Mouse (Mus musculus) MEL (cell line): Measurements from ENCODE around the gene Card14. TPM values are rescaled to one million over a fixed set of nuclear protein-coding genes. Genes with fewer than 3 reads are reported as not detected.

Source experiments
- DNase-seq: peaks from one replicate; pipeline ENCODE4 v3.0.0; 2011; ENCODE audit warnings: low read depth, low spot score
- H3K27ac ChIP-seq: 2 replicates; pipeline ENCODE4 v1.5.1; 2012; ENCODE audit warnings: low read depth, mild to moderate bottlenecking, control low read depth, low read length, moderate library complexity; ENCODE audit not compliant: control insufficient read depth
- H3K27me3 ChIP-seq, 2 experiments: fragments of 150-350 bp in 1 of 2; sonication (generic) in 1 of 2; 2 replicates each; pipeline ENCODE4 v1.6.1; 2012; ENCODE audit warnings: low read length in 2 of 2, mild to moderate bottlenecking in 2 of 2, improper control_type of control experiment in 1 of 2, moderate library complexity in 1 of 2; ENCODE audit not compliant: insufficient read depth in 2 of 2, control insufficient read depth in 1 of 2
- H3K36me3 ChIP-seq, 2 experiments: 2 replicates each; pipeline ENCODE4 v1.6.1; 2012 to 2014; ENCODE audit warnings: low read length in 2 of 2, improper control_type of control experiment in 1 of 2, inconsistent platforms in 1 of 2, mild to moderate bottlenecking in 1 of 2; ENCODE audit not compliant: insufficient read depth in 2 of 2, control insufficient read depth in 1 of 2
- H3K4me1 ChIP-seq, 2 experiments: fragments of 150-350 bp in 1 of 2; sonication (generic) in 1 of 2; 2 replicates each; pipeline ENCODE4 v1.6.1; 2012; ENCODE audit warnings: low read length in 2 of 2, improper control_type of control experiment in 1 of 2, mild to moderate bottlenecking in 1 of 2; ENCODE audit not compliant: insufficient read depth in 2 of 2, control insufficient read depth in 1 of 2
- H3K4me3 ChIP-seq, 2 experiments: fragments of 150-350 bp in 1 of 2; sonication (generic) in 1 of 2; 2 replicates each; pipeline ENCODE4 v1.5.1; 2012; ENCODE audit warnings: low read depth in 2 of 2, low read length in 2 of 2, mild to moderate bottlenecking in 2 of 2, moderate library complexity in 2 of 2, control low read depth in 1 of 2, improper control_type of control experiment in 1 of 2; ENCODE audit not compliant: control insufficient read depth in 1 of 2, insufficient read depth in 1 of 2
- H3K79me2 ChIP-seq: 2 replicates; pipeline ENCODE4 v1.6.1; 2012; ENCODE audit warnings: mild to moderate bottlenecking, low read length, moderate library complexity; ENCODE audit not compliant: control insufficient read depth, poor library complexity, insufficient read depth
- H3K9ac ChIP-seq: 2 replicates; pipeline ENCODE4 v1.6.1; 2012; ENCODE audit warnings: low read depth, mild to moderate bottlenecking, control low read depth, low read length, moderate library complexity; ENCODE audit not compliant: control insufficient read depth, poor library complexity, severe bottlenecking
- H3K9me3 ChIP-seq: fragments of 150-350 bp; sonication (generic); replicated peaks from 2 replicates; pipeline ENCODE4 v1.6.1; 2012; ENCODE audit warnings: mild to moderate bottlenecking, low read length, improper control_type of control experiment, moderate library complexity; ENCODE audit not compliant: insufficient read depth
- CHD1 ChIP-seq: IDR thresholded peaks from 2 replicates; pipeline ENCODE4 v1.6.1; 2012; ENCODE audit warnings: low read depth, mild to moderate bottlenecking, inconsistent platforms, low read length, improper control_type of control experiment
- CTCF ChIP-seq, 3 experiments: IDR thresholded peaks in 2 of 3; conservative IDR thresholded peaks in 1 of 3; 2 replicates each; pipeline ENCODE4 v1.5.1; 2011 to 2012; ENCODE audit warnings: low read length in 3 of 3, low read depth in 2 of 3, mild to moderate bottlenecking in 2 of 3, improper control_type of control experiment in 1 of 3, inconsistent platforms in 1 of 3, mixed read lengths in 1 of 3, moderate library complexity in 1 of 3; ENCODE audit not compliant: control insufficient read depth in 1 of 3, insufficient read depth in 1 of 3, poor library complexity in 1 of 3, severe bottlenecking in 1 of 3
- E2F4 ChIP-seq: IDR thresholded peaks from 2 replicates; pipeline ENCODE4 v1.6.1; 2011; ENCODE audit warnings: low read depth, low read length, improper control_type of control experiment, borderline replicate concordance
- EP300 ChIP-seq, 2 experiments: IDR thresholded peaks; 2 replicates each; pipeline ENCODE4 v1.6.1; 2011; ENCODE audit warnings: improper control_type of control experiment in 2 of 2, low read length in 2 of 2, low read depth in 1 of 2, mild to moderate bottlenecking in 1 of 2
- ETS1 ChIP-seq: IDR thresholded peaks from 2 replicates; pipeline ENCODE4 v1.6.1; 2012; ENCODE audit warnings: low read depth, mild to moderate bottlenecking, inconsistent platforms, low read length, improper control_type of control experiment, moderate library complexity
- GABPA ChIP-seq: IDR thresholded peaks from 2 replicates; pipeline ENCODE4 v1.6.1; 2012; ENCODE audit warnings: low read depth, mild to moderate bottlenecking, inconsistent platforms, low read length, improper control_type of control experiment, moderate library complexity
- GATA1 ChIP-seq: IDR thresholded peaks from 2 replicates; pipeline ENCODE4 v1.6.1; 2011; ENCODE audit warnings: low read depth, low read length, improper control_type of control experiment
- HCFC1 ChIP-seq: IDR thresholded peaks from 2 replicates; pipeline ENCODE4 v1.6.1; 2012; ENCODE audit warnings: low read depth, mild to moderate bottlenecking, inconsistent platforms, low read length, improper control_type of control experiment, moderate library complexity
- MAX ChIP-seq: IDR thresholded peaks from 2 replicates; pipeline ENCODE4 v1.6.1; 2011; ENCODE audit warnings: low read length, improper control_type of control experiment
- MXI1 ChIP-seq: IDR thresholded peaks from 2 replicates; pipeline ENCODE4 v1.6.1; 2011; ENCODE audit warnings: mild to moderate bottlenecking, low read depth, low read length, improper control_type of control experiment
- MYB ChIP-seq: IDR thresholded peaks from 2 replicates; pipeline ENCODE4 v1.6.1; 2011; ENCODE audit warnings: mild to moderate bottlenecking, low read depth, low read length, improper control_type of control experiment
- NELFE ChIP-seq: IDR thresholded peaks from 2 replicates; pipeline ENCODE4 v1.6.1; 2011; ENCODE audit warnings: low read depth, low read length, improper control_type of control experiment
- NRF1 ChIP-seq: IDR thresholded peaks from 2 replicates; pipeline ENCODE4 v1.6.1; 2014; ENCODE audit warnings: low read depth, mild to moderate bottlenecking, inconsistent platforms, low read length, improper control_type of control experiment, moderate library complexity; ENCODE audit not compliant: poor library complexity, insufficient read depth, severe bottlenecking
- RAD21 ChIP-seq: IDR thresholded peaks from 2 replicates; pipeline ENCODE4 v1.6.1; 2011; ENCODE audit warnings: mild to moderate bottlenecking, low read depth, low read length, improper control_type of control experiment
- SMC3 ChIP-seq: IDR thresholded peaks from 2 replicates; pipeline ENCODE4 v1.6.1; 2011; ENCODE audit warnings: low read depth, low read length, improper control_type of control experiment
- TBP ChIP-seq: IDR thresholded peaks from 2 replicates; pipeline ENCODE4 v1.8.0; 2011; ENCODE audit warnings: low read depth, low read length, improper control_type of control experiment
- TCF12 ChIP-seq: IDR thresholded peaks from 2 replicates; pipeline ENCODE4 v1.6.1; 2014; ENCODE audit warnings: low read depth, mild to moderate bottlenecking, inconsistent platforms, low read length, improper control_type of control experiment, moderate library complexity
- ZKSCAN1 ChIP-seq: IDR thresholded peaks from 2 replicates; pipeline ENCODE4 v1.6.1; 2012; ENCODE audit warnings: low read depth, mild to moderate bottlenecking, inconsistent platforms, low read length, improper control_type of control experiment, moderate library complexity
- ZNF384 ChIP-seq: IDR thresholded peaks from 2 replicates; pipeline ENCODE4 v1.6.1; 2012; ENCODE audit warnings: low read depth, mild to moderate bottlenecking, inconsistent platforms, low read length, improper control_type of control experiment
- polyA plus RNA-seq, 2 experiments: library from polyadenylated mRNA; stranded (reverse) in 1 of 2; unstranded in 1 of 2; fragments of >175 nt in 1 of 2; fragments of >200 nt in 1 of 2; gene quantifications; 2 replicates each; pipeline versions ENCODE4 v1.2.1 to v1.2.4; 2012; ENCODE audit warnings: low replicate concordance in 2 of 2, low read depth in 1 of 2; ENCODE audit not compliant: insufficient read length in 2 of 2, insufficient read depth in 1 of 2, missing spikeins in 1 of 2
- total RNA-seq: library from RNA; depleted of rRNA; stranded (reverse); fragments of 300-350 nt; gene quantifications from 2 replicates; pipeline ENCODE4 v1.2.3, GENCODE M21; 2012

The Card14 gene
- total and polyA plus RNA-seq, 3 experiments: not detected

- no peak overlapping the region for H3K9ac ChIP-seq
- TF ChIP-seq GATA1: no peak
- no peak for TF ChIP-seq RAD21
- TF ChIP-seq ETS1: no peak
- no peak for TF ChIP-seq E2F4
- TF ChIP-seq GABPA: no peak
- TF ChIP-seq MAX: no peak
- TF ChIP-seq TBP: no peak
- TF ChIP-seq ZKSCAN1: no peak
- TF ChIP-seq CHD1: no peak
- TF ChIP-seq CTCF (IDR thresholded peaks at IDR 0.05 in 2 of 3, conservative IDR thresholded peaks at IDR 0.05 in 1 of 3; ENCODE audit: control insufficient read depth in 1 of 3, insufficient read depth in 1 of 3, low read depth in 2 of 3, low read length in 3 of 3, poor library complexity in 1 of 3, severe bottlenecking in 1 of 3): no peak
- TF ChIP-seq NELFE: no peak
- no peak for TF ChIP-seq HCFC1
- no peak for TF ChIP-seq TCF12
- TF ChIP-seq MYB: no peak
These were observed 74.2 kb downstream of the Card14 start for GRCm38 (mm10) chr11:119381631-119382337.

GRCm38 (mm10) chr11:119382338-119382850 lies 74.8 kb downstream of the Card14 start:
- no peak for TF ChIP-seq EP300 (IDR thresholded peaks at IDR 0.05; ENCODE audit: low read depth in 1 of 2, low read length in 2 of 2)
- TF ChIP-seq NRF1: no peak
- no peak for TF ChIP-seq MYB
- TF ChIP-seq MAX: no peak
- no peak for TF ChIP-seq ZKSCAN1
- no peak for TF ChIP-seq MXI1
- TF ChIP-seq ZNF384: no peak
- no peak for TF ChIP-seq SMC3
- no peak for TF ChIP-seq TBP

More at GRCm38 (mm10) chr11:119381631-119382337, 74.2 kb downstream of the Card14 start:
- Histone ChIP-seq H3K4me3 (no peak overlapping the region), H3K27ac (no peak overlapping the region), H3K4me1 (peaks cover 3 to 10% of the 10 kb centered on the region in 2 experiments; a peak in 3 of 4 replicates), H3K79me2 (no peaks in the 10 kb centered on the region), H3K9me3 (no peaks in the 10 kb centered on the region), H3K36me3 (peaks cover 0 to 3% of the 10 kb centered on the region in 2 experiments; a peak in 1 of 4 replicates), H3K27me3 (peaks cover 0 to 5% of the 10 kb centered on the region in 2 experiments; a peak in 1 of 4 replicates)
- no peak for DNase-seq

More at GRCm38 (mm10) chr11:119382338-119382850, 74.8 kb downstream of the Card14 start:
- Histone ChIP-seq H3K27me3 (peaks cover 0 to 5% of the 10 kb centered on the region in 2 experiments; a peak in 1 of 4 replicates), H3K36me3 (peaks cover 0 to 3% of the 10 kb centered on the region in 2 experiments; a peak in 1 of 4 replicates), H3K79me2 (no peaks in the 10 kb centered on the region), H3K9ac (no peak overlapping the region), H3K27ac (no peak overlapping the region), H3K4me3 (no peak overlapping the region), H3K4me1 (peaks cover 3 to 10% of the 10 kb centered on the region in 2 experiments; a peak in 3 of 4 replicates), H3K9me3 (no peaks in the 10 kb centered on the region)
- no peak for DNase-seq
